In the genomic region with DNA sequence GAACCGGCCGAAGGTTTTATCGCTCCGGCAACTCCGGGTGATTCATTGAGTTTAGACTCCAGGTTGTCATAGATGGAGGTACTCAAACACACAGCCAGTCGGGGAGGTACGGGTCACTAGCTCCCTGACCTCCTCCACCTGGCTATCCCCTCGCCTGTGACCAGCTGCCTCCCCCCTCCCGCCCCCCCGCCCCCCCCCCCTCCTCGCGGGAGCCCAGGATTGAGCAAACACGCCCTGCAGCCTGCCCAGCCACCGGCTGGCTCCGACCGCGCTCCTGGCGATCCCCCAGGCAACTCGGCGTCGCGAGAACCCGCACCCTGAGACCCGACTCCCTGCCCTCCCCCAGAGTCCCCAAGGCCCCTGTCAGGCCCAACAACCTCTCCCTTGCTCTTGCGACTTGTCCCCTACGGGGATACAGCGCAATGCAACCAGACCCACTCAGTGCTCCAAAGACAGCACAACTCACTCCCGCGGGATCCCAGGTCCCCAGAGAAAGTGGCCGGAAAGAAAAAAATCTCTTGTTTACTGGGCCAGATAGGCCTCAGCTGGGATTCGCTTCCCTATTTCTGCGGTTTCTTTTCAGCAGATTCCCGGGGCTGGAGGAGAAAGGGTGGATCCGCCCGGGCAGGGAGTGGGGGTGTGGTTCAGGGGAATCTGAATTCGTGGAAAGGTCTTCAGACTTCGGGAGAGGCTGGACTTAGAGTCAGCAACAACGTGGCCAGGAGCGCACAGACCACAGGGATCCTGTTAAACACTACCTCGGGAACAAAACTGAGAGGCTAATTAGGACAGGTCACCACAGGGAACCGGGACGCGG, we compare ENCODE assay signal across 8 mouse cellular contexts. TPM values are rescaled to one million over a fixed set of nuclear protein-coding genes. Genes with fewer than 3 reads are reported as not detected.
DNase-seq lines count a peak whose midpoint lies in the region; ATAC-seq and TF ChIP-seq lines count a peak whose summit lies in the region.

TSS of gene Gprc5c (plus strand) at position 701 of the 817 bp plus-strand sequence.

- H3K27ac ChIP-seq in bone marrow, adult 2 months (ENCODE audit: control insufficient read depth, insufficient read depth, low read depth, low read length, poor library complexity) = no peak within 1 kb of the TSS
- H3K27ac ChIP-seq in forebrain, embryonic 14.5 days (ENCODE audit: low read depth, low read length) = no peak within 1 kb of the TSS
- peak within 1 kb of the TSS; percentile 90 for H3K27ac ChIP-seq in limb, embryonic 11.5 days (replicated peaks; ENCODE audit: low read depth, low read length)
- H3K27ac ChIP-seq in midbrain, embryonic 13.5 days = no peak within 1 kb of the TSS

- TF ChIP-seq CTCF in C2C12 (IDR thresholded peaks at IDR 0.05; ENCODE audit: control insufficient read depth, insufficient read depth, insufficient read length) = no peak
- TF ChIP-seq CTCF in bone marrow, adult 2 months (IDR thresholded peaks at IDR 0.05; ENCODE audit: control insufficient read depth, insufficient read depth, low read length) = no peak

- no peaks in the 10 kb centered on the region for H3K79me2 ChIP-seq in C2C12 (ENCODE audit: control insufficient read depth, insufficient read depth)

- no peaks in the 10 kb centered on the region for H3K79me3 ChIP-seq in C2C12 (ENCODE audit: low read depth)

- no peaks in the 10 kb centered on the region; the same call in 1 of the 2 replicates for H3K4me1 ChIP-seq in bone marrow, adult 2 months (ENCODE audit: control insufficient read depth, insufficient read depth, low read length)
- peaks cover 14% of the 10 kb centered on the region for H3K4me1 ChIP-seq in forebrain, embryonic 14.5 days (ENCODE audit: control insufficient read depth, insufficient read depth, low read length)
- peaks cover 21% of the 10 kb centered on the region for H3K4me1 ChIP-seq in limb, embryonic 11.5 days (ENCODE audit: control insufficient read depth, insufficient read depth, low read length)
- peaks cover 31% of the 10 kb centered on the region for H3K4me1 ChIP-seq in midbrain, embryonic 13.5 days (replicated peaks)

- ATAC-seq in forebrain, embryonic 14.5 days = peak; percentile 42
- no peak for ATAC-seq in limb, embryonic 11.5 days (ENCODE audit: insufficient number of reproducible peaks, low FRiP score, low TSS enrichment, low read depth)
- 0 out of 2 replicates have a peak, but pooled peaks have one; percentile 28 for ATAC-seq in midbrain, embryonic 13.5 days

- H3K9me3 ChIP-seq in forebrain, embryonic 14.5 days (replicated peaks; ENCODE audit: control insufficient read depth, low read length) = no peaks in the 10 kb centered on the region
- no peaks in the 10 kb centered on the region for H3K9me3 ChIP-seq in limb, embryonic 11.5 days (ENCODE audit: control insufficient read depth, low read length)
- no peaks in the 10 kb centered on the region for H3K9me3 ChIP-seq in midbrain, embryonic 13.5 days

- H3K27me3 ChIP-seq in C2C12 (ENCODE audit: control insufficient read depth, insufficient read depth, insufficient read length) = peaks cover 20% of the 10 kb centered on the region
- H3K27me3 ChIP-seq in forebrain, embryonic 14.5 days (replicated peaks; ENCODE audit: control insufficient read depth, insufficient read depth, low read length) = peaks cover 52% of the 10 kb centered on the region
- H3K27me3 ChIP-seq in limb, embryonic 11.5 days (ENCODE audit: control insufficient read depth, insufficient read depth, low read length) = no peaks in the 10 kb centered on the region
- H3K27me3 ChIP-seq in midbrain, embryonic 13.5 days = peaks cover 66% of the 10 kb centered on the region

- peak within 1 kb of the TSS; percentile 95 for H3K4me2 ChIP-seq in forebrain, embryonic 14.5 days (ENCODE audit: low read length)
- H3K4me2 ChIP-seq in limb, embryonic 11.5 days (ENCODE audit: low read depth, severe bottlenecking) = peak within 1 kb of the TSS; percentile 99
- peak within 1 kb of the TSS; percentile 86 for H3K4me2 ChIP-seq in midbrain, embryonic 13.5 days (replicated peaks)

- intact Hi-C loops in heart, postnatal 36 days (cut with DNase I) = loop anchor here (2.0 kb wide), 1 partner anchor 16 kb away; no protein-coding TSS in a partner anchor

- peak within 1 kb of the TSS; percentile 58 for H3ac ChIP-seq in C2C12 (ENCODE audit: control insufficient read depth, insufficient read length, low read depth)

- peak within 1 kb of the TSS; percentile 59 for H3K9ac ChIP-seq in forebrain, embryonic 14.5 days (ENCODE audit: low read length)
- H3K9ac ChIP-seq in limb, embryonic 11.5 days (ENCODE audit: low read length) = peak within 1 kb of the TSS; percentile 90
- peak within 1 kb of the TSS; percentile 62 for H3K9ac ChIP-seq in midbrain, embryonic 13.5 days (replicated peaks)

- no peaks in the 10 kb centered on the region for H3K36me3 ChIP-seq in C2C12 (ENCODE audit: control insufficient read depth, insufficient read depth)
- no peaks in the 10 kb centered on the region for H3K36me3 ChIP-seq in forebrain, embryonic 14.5 days (ENCODE audit: control insufficient read depth, insufficient read depth, low read length)
- H3K36me3 ChIP-seq in limb, embryonic 11.5 days (ENCODE audit: control insufficient read depth, insufficient read depth, low read length) = no peaks in the 10 kb centered on the region
- no peaks in the 10 kb centered on the region for H3K36me3 ChIP-seq in midbrain, embryonic 13.5 days

- H3K4me3 ChIP-seq in C2C12 (ENCODE audit: insufficient read depth, poor library complexity, severe bottlenecking) = peak within 1 kb of the TSS; percentile 23
- peak within 1 kb of the TSS; percentile 59 for H3K4me3 ChIP-seq in bone marrow, adult 2 months (replicated peaks; ENCODE audit: control insufficient read depth, low read depth, low read length)
- peak within 1 kb of the TSS; percentile 56 for H3K4me3 ChIP-seq in forebrain, embryonic 14.5 days (ENCODE audit: low read depth, low read length)
- peak within 1 kb of the TSS; percentile 90 for H3K4me3 ChIP-seq in limb, embryonic 11.5 days (ENCODE audit: low read depth, low read length)
- peak within 1 kb of the TSS; percentile 57 for H3K4me3 ChIP-seq in midbrain, embryonic 13.5 days (replicated peaks)

- WGBS in bone marrow, adult 2 months = 3% methylated on average over 40 of the region's 43 CpGs
- WGBS in forebrain, embryonic 14.5 days = under 1% methylated on average over 39 of the region's 43 CpGs
- under 1% methylated on average over 28 of the region's 43 CpGs for WGBS in limb, embryonic 11.5 days
- WGBS in midbrain, embryonic 13.5 days = under 1% methylated on average over 37 of the region's 43 CpGs

- no peak for TF ChIP-seq POLR2A in bone marrow, adult 2 months (IDR thresholded peaks at IDR 0.05; ENCODE audit: borderline replicate concordance, control insufficient read depth, low read depth, low read length)

- DNase-seq in forebrain, embryonic 14.5 days (ENCODE audit: low spot score) = peak; percentile 33
- peak in 1 of 2 experiments; percentile 64 for DNase-seq in heart, postnatal 36 days
- peak; percentile 68 for DNase-seq in limb, embryonic 11.5 days (ENCODE audit: low spot score)
- DNase-seq in right cerebral cortex, postnatal 25 days = no peak
- DNase-seq in thymus, postnatal 10 days (ENCODE audit: low spot score in 2 of 2) = no peak

TF ChIP-seq in C2C12, 6 proteins besides CTCF, POLR2A, EP300 and RAD21:
- TF ChIP-seq CEBPB (IDR thresholded peaks at IDR 0.05; ENCODE audit: low read depth) (no peak), USF1 (IDR thresholded peaks at IDR 0.05; ENCODE audit: low read depth) (no peak), MYOD1 (IDR thresholded peaks at IDR 0.05; ENCODE audit: control insufficient read depth, insufficient read length, low read depth) (no peak), MYOG (IDR thresholded peaks at IDR 0.05; ENCODE audit: control insufficient read depth, extremely low read depth, insufficient read length) (no peak), FOSL1 (IDR thresholded peaks at IDR 0.05; ENCODE audit: insufficient read depth, low read length, poor library complexity, severe bottlenecking) (no peak), MAX (IDR thresholded peaks at IDR 0.05) (no peak)

RNA-seq across cellular contexts. Expression of gene Gprc5c, which starts in this region (rescaled TPM):
- 0.75 TPM for polyA plus RNA-seq in C2C12 (2012; fragmentation: generic; extraction: Trizol)
- 1.1 and 1.4 TPM in 2 replicates for polyA plus RNA-seq in bone marrow, adult 2 months (2011; ENCODE audit: insufficient read depth, insufficient read length, low replicate concordance, missing spikeins)
- polyA plus RNA-seq in forebrain, embryonic 14.5 days (2014; fragmentation: Nextera tagmentation; extraction: Ambion mirVana) = 4.4 and 5.4 TPM in 2 replicates
- total RNA-seq in heart, postnatal 36 days (2021) = 10 to 100 TPM; 10.2 to 11.2 TPM
- 38.8 and 41.1 TPM in 2 replicates for polyA plus RNA-seq in limb, embryonic 11.5 days (2014; fragmentation: Nextera tagmentation; extraction: Ambion mirVana)
- 5.9 and 7.1 TPM in 2 replicates for polyA plus RNA-seq in midbrain, embryonic 13.5 days (2015; fragmentation: Nextera tagmentation; extraction: Ambion mirVana)

Comparison
In these comparisons a context has a peak if more than half of its experiments do, and no peak if none do; other contexts are left out.
1. H3K4me3 ChIP-seq: peak in every context shown above with its lines; median percentile 90 in limb, embryonic 11.5 days; 59 in bone marrow, adult 2 months; 57 in midbrain, embryonic 13.5 days; 56 in forebrain, embryonic 14.5 days; 23 in C2C12.
2. DNase-seq: peak in forebrain, embryonic 14.5 days (single experiment) and limb, embryonic 11.5 days (single experiment); none in right cerebral cortex, postnatal 25 days (single experiment) and thymus, postnatal 10 days (0 of 2).
3. Peak in every context shown above with its lines, with median percentiles within 50 percentile points of each other: H3K4me2 ChIP-seq and H3K9ac ChIP-seq.